ENCODE assay signal across 15 mouse cellular contexts in genomic region chr11:3548564-3549295, GRCm38 (mm10).
"Had no signal": no experiment of that assay in that cellular context is flagged by ENCODE, and none has a peak within 500 bp of the region (broad histone marks: within the 10 kb centered on the region; RNA-seq: fewer than 3 reads in every experiment).

No protein-coding gene starts in this region.

- H3K4me2 ChIP-seq: lung, embryonic 15.5 days; midbrain, embryonic 11.5 days; midbrain, embryonic 13.5 days; midbrain, embryonic 15.5 days; neural tube, embryonic 13.5 days; neural tube, embryonic 15.5 days had no signal

- H3K36me3 ChIP-seq: lung, embryonic 15.5 days; midbrain, embryonic 13.5 days; midbrain, embryonic 15.5 days; neural tube, embryonic 13.5 days; neural tube, embryonic 15.5 days had no signal

- H3K4me3 ChIP-seq: lung, embryonic 15.5 days; megakaryocyte, embryonic 14.5 days; midbrain, embryonic 13.5 days; midbrain, embryonic 15.5 days; neural tube, embryonic 13.5 days; neural tube, embryonic 15.5 days had no signal

- H3K27me3 ChIP-seq: lung, embryonic 15.5 days; megakaryocyte, embryonic 14.5 days; midbrain, embryonic 13.5 days; midbrain, embryonic 15.5 days; neural tube, embryonic 13.5 days; neural tube, embryonic 15.5 days had no signal

- DNase-seq: lung, adult 2 months; lung, postnatal 14 days; right cerebral cortex, adult 18-20 months; right cerebral cortex, postnatal 25 days; right cerebral cortex, postnatal 4 days; thymus, adult 18-20 months; thymus, postnatal 25 days; thymus, postnatal 4 days had no signal

- ATAC-seq: midbrain, embryonic 15.5 days had no signal
